Mouse (Mus musculus): Measurements from ENCODE around the gene Fgf10.

DNA sequence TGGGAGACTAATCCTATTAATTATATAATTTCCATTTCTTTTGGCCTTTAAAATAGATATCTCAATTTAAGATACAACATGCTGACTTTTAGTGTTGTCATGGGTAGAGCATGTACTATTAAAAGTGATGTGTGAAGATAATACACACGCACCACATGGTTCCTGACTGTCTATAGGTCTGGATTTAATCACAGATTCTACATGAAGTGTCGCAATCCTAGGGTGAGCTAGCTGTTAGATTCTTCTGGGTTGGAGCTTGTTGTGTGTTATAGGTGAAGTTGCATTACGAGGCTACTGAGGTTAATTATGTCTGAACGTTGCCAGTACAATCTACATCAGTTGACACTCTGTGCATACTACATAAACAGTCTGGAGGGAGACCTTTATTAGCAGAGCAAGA lies 73.2 kb downstream of the Fgf10 start:
- no peak for TF ChIP-seq CTCF (conservative IDR thresholded peaks at IDR 0.05; ENCODE audit: low read length)
- TF ChIP-seq NANOG (IDR thresholded peaks at IDR 0.05; ENCODE audit: borderline replicate concordance, low read length) = no peak
- no peak for TF ChIP-seq POU5F1 (IDR thresholded peaks at IDR 0.05; ENCODE audit: borderline replicate concordance, low read length)

All from E14TG2a.4 (cell line).